Mouse (Mus musculus) forebrain, embryonic 14.5 days (tissue): ENCODE measurements around the gene Bsnd. TPM values are rescaled to one million over a fixed set of nuclear protein-coding genes. Genes with fewer than 3 reads are reported as not detected.

Experiments used
- ATAC-seq: fragments of 200-750 bp; cut with Nextera tagmentation; 2 replicates; pipeline ENCODE4 v1.8.0; 2017; ENCODE audit warnings: mild to moderate bottlenecking, moderate library complexity
- DNase-seq: peaks from one replicate; pipeline ENCODE4 v3.0.0-alpha.2; 2015; ENCODE audit warnings: low spot score
- H3K27ac ChIP-seq: fragments of 300-500 bp; sonication (generic); 2 replicates; pipeline ENCODE4 v1.5.1; 2014; ENCODE audit warnings: low read depth, mild to moderate bottlenecking, control low read depth, low read length, moderate library complexity
- H3K27me3 ChIP-seq: fragments of 300-500 bp; sonication (generic); replicated peaks from 2 replicates; pipeline ENCODE4 v1.6.1; 2014; ENCODE audit warnings: low read length, control low read depth, mixed read lengths; ENCODE audit not compliant: control insufficient read depth, insufficient read depth
- H3K36me3 ChIP-seq: fragments of 300-500 bp; sonication (generic); 2 replicates; pipeline ENCODE4 v1.6.1; 2014; ENCODE audit warnings: low read length, control low read depth; ENCODE audit not compliant: control insufficient read depth, insufficient read depth
- H3K4me1 ChIP-seq: fragments of 300-500 bp; sonication (generic); 2 replicates; pipeline ENCODE4 v1.6.1; 2014; ENCODE audit warnings: antibody characterized with exemption, low read length, control low read depth; ENCODE audit not compliant: control insufficient read depth, insufficient read depth
- H3K4me2 ChIP-seq: fragments of 300-500 bp; sonication (generic); 2 replicates; pipeline ENCODE4 v1.6.1; 2014; ENCODE audit warnings: mild to moderate bottlenecking, control low read depth, low read length
- H3K4me3 ChIP-seq: fragments of 300-500 bp; sonication (generic); 2 replicates; pipeline ENCODE4 v1.5.1; 2014; ENCODE audit warnings: low read depth, low read length, control low read depth
- H3K9ac ChIP-seq: fragments of 300-500 bp; sonication (generic); 2 replicates; pipeline ENCODE4 v1.6.1; 2014; ENCODE audit warnings: mild to moderate bottlenecking, low read length, control low read depth, moderate library complexity
- H3K9me3 ChIP-seq: fragments of 300-500 bp; sonication (generic); replicated peaks from 2 replicates; pipeline ENCODE4 v1.6.1; 2016; ENCODE audit warnings: low read length, control low read depth, mixed read lengths; ENCODE audit not compliant: control insufficient read depth
- WGBS: fragments of 180-500 bp; shearing (Covaris S2); extraction: QIAGEN DNeasy Blood & Tissue Kit; methylation state at CpG from one replicate; pipeline ENCODE4 v1.1.7; 2014; 5-methylcytosine and 5-hydroxymethylcytosine counted together
- polyA plus RNA-seq: library from polyadenylated mRNA; unstranded; fragments of >200 nt; fragmentation: Nextera tagmentation; extraction: Ambion mirVana; gene quantifications from 2 replicates; pipeline ENCODE4 v1.2.1, GENCODE M21; 2014

Gene Bsnd
- polyA plus RNA-seq, 1 experiment from 2014 or later = not detected

DNA sequence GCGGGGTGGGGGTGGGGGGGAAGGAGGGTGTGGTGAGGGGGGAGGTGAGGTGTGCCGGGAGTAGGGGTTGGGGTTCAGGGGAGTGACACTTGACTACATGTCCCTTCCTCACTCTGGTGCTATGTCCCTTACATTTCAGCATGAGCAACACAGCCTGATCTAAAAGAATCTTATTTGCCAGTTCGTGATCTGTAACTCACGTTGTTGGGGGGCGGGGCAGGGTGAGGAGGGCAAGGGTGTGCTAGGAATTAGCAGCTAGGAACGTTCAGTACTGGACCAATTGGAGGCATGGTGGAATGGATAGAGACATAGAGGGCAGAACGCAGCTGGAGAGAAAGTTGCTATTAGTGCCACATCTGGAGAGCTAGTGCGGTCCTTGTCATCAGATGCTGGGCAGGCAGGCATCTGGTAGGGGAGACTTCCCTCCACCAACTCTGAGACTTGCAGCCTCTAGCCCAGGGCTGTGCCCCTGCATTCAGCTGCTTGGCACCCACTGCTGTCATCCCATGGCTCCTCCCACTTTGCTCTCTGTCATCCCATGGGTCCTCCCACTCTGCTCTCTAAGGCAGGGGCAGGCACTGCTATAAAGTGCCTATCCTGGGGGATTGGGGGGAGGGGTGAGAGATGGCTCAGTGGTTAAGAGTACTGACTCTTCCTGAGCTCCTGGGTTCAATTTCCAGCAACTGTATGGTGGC, 5.8 kb upstream of the Bsnd start:
- no peaks in the 10 kb centered on the region for H3K36me3 ChIP-seq
- DNase-seq (peak; percentile 4), ATAC-seq (no peak; the same call in 1 of the 2 replicates)
- no peak overlapping the region for H3K4me3 ChIP-seq
- H3K27me3 ChIP-seq = no peaks in the 10 kb centered on the region
- H3K9me3 ChIP-seq = no peaks in the 10 kb centered on the region
- no peak overlapping the region for H3K4me2 ChIP-seq
- no peak overlapping the region for H3K27ac ChIP-seq
- WGBS = 55% methylated on average over 8 of the region's 8 CpGs
- H3K4me1 ChIP-seq = 0 out of 2 replicates have a peak, but pooled peaks cover 3% of the 10 kb centered on the region
- no peak overlapping the region for H3K9ac ChIP-seq

GRCm38 (mm10) chr4:106496833-106497232, 4.8 kb upstream of the Bsnd start:
- Histone ChIP-seq H3K9me3 (no peaks in the 10 kb centered on the region), H3K4me2 (no peak overlapping the region), H3K27ac (no peak overlapping the region), H3K27me3 (no peaks in the 10 kb centered on the region), H3K4me1 (0 out of 2 replicates have a peak, but pooled peaks cover 3% of the 10 kb centered on the region), H3K36me3 (no peaks in the 10 kb centered on the region), H3K9ac (no peak overlapping the region), H3K4me3 (no peak overlapping the region)
- DNase-seq = no peak
- ATAC-seq = no peak
- 47% methylated on average over 6 of the region's 6 CpGs for WGBS

DNA sequence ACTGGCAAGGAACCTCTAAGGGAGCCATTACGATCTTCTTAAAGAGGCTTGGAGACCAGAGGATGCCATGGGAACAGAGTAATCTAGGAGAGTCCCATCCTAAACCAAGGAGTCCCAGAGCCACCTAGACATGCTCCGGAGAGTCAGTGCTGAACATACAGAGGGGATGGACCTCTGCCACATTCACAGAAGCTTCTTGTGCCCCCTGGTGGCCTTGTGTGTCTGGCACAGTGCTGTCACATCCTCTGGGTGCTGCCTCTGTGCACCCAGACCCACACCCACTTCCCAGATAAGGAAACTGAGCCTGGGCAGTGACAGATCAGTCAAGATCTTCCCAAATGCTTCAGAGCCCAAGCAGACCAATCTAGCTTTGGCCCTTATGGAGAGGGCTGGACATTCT, 1.6 kb upstream of the Bsnd start:
- ATAC-seq (no peak), DNase-seq (peak; percentile 11)
- H3K27me3 ChIP-seq = no peaks in the 10 kb centered on the region
- no peak overlapping the region for H3K4me3 ChIP-seq
- H3K36me3 ChIP-seq = no peaks in the 10 kb centered on the region
- H3K9me3 ChIP-seq = no peaks in the 10 kb centered on the region
- no peaks in the 10 kb centered on the region for H3K4me1 ChIP-seq
- WGBS = 69% methylated on average over 2 of the region's 2 CpGs
- no peak overlapping the region for H3K27ac ChIP-seq
- no peak overlapping the region for H3K4me2 ChIP-seq
- no peak overlapping the region for H3K9ac ChIP-seq

DNA sequence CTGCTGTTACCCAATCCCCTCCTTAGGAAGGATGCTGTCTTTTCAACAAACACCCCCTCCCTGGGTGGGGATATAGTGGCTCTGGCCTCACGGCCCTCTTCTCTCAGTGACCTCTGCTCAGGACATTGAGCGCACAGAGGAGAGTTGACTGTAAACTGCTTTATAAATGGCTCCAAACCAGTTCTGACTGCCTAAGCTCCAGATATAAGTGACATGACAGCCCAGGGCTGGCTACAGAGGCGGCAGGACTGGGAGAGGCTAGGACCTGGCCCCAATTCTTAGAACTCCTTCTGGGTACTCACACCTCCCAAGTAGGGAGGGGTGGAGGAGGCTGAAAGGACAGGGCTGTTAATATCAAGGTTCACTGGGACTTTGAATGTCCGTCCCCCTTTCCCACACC, 1.5 kb downstream of the Bsnd start:
- DNase-seq = no peak
- no peak for ATAC-seq
- H3K36me3 ChIP-seq = no peaks in the 10 kb centered on the region
- 63% methylated on average over 4 of the region's 4 CpGs for WGBS
- H3K4me3 ChIP-seq = no peak overlapping the region
- H3K9ac ChIP-seq = no peak overlapping the region
- H3K9me3 ChIP-seq = no peaks in the 10 kb centered on the region
- no peaks in the 10 kb centered on the region for H3K27me3 ChIP-seq
- H3K4me2 ChIP-seq = no peak overlapping the region
- no peaks in the 10 kb centered on the region for H3K4me1 ChIP-seq
- H3K27ac ChIP-seq = no peak overlapping the region

- Histone ChIP-seq H3K4me2 (no peak overlapping the region), H3K9ac (no peak overlapping the region), H3K4me1 (no peaks in the 10 kb centered on the region), H3K9me3 (no peaks in the 10 kb centered on the region), H3K36me3 (no peaks in the 10 kb centered on the region), H3K27me3 (no peaks in the 10 kb centered on the region), H3K27ac (no peak overlapping the region), H3K4me3 (no peak overlapping the region)
- 96% methylated on average over 1 of the region's 1 CpGs for WGBS
- ATAC-seq (no peak), DNase-seq (no peak)
Measured at GRCm38 (mm10) chr4:106483831-106484230, 8.3 kb downstream of the Bsnd start.

- 36% methylated on average over 7 of the region's 7 CpGs for WGBS
- Histone ChIP-seq H3K27me3 (no peaks in the 10 kb centered on the region), H3K9ac (no peak overlapping the region), H3K36me3 (no peaks in the 10 kb centered on the region), H3K4me3 (no peak overlapping the region), H3K9me3 (no peaks in the 10 kb centered on the region), H3K4me1 (no peaks in the 10 kb centered on the region), H3K27ac (no peak overlapping the region), H3K4me2 (no peak overlapping the region)
- DNase-seq (no peak), ATAC-seq (no peak)
Measured at GRCm38 (mm10) chr4:106483215-106483727, 8.8 kb downstream of the Bsnd start.

GRCm38 (mm10) chr4:106480545-106480944, 11.5 kb downstream of the Bsnd start:
- no peak overlapping the region for H3K4me3 ChIP-seq
- H3K36me3 ChIP-seq = no peaks in the 10 kb centered on the region
- H3K4me1 ChIP-seq = no peaks in the 10 kb centered on the region
- WGBS = 73% methylated on average over 3 of the region's 3 CpGs
- H3K9ac ChIP-seq = no peak overlapping the region
- no peak overlapping the region for H3K4me2 ChIP-seq
- ATAC-seq = no peak
- no peak overlapping the region for H3K27ac ChIP-seq
- H3K9me3 ChIP-seq = no peaks in the 10 kb centered on the region
- no peak for DNase-seq
- no peaks in the 10 kb centered on the region for H3K27me3 ChIP-seq

DNA sequence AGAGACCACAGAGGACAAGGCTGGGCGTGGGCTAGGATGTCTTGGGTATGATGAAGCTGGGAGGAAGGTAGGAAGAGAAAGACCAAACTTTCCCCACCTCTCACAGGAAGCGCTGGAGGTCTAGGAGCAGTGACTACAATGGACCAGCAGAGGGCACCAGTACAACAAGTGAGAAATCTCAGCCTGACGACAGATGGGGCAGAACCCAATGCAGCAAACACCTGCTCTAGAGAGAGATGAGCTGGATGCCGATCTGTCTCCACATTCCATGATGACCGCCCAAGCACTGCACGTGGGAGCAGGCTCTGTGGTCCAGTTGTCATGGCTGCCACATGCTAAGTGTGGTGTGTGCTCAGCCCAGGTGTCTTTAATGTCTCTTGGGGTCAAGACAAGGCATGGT, 17.8 kb downstream of the Bsnd start:
- peak; percentile 67; the same call in 1 of the 2 replicates for ATAC-seq
- Histone ChIP-seq H3K9me3 (no peaks in the 10 kb centered on the region), H3K4me3 (no peak overlapping the region), H3K9ac (no peak overlapping the region), H3K4me1 (no peaks in the 10 kb centered on the region), H3K27ac (no peak overlapping the region), H3K27me3 (no peaks in the 10 kb centered on the region), H3K36me3 (no peaks in the 10 kb centered on the region), H3K4me2 (no peak overlapping the region)
- DNase-seq = peak; percentile 92
- WGBS = 5% methylated on average over 6 of the region's 6 CpGs

DNA sequence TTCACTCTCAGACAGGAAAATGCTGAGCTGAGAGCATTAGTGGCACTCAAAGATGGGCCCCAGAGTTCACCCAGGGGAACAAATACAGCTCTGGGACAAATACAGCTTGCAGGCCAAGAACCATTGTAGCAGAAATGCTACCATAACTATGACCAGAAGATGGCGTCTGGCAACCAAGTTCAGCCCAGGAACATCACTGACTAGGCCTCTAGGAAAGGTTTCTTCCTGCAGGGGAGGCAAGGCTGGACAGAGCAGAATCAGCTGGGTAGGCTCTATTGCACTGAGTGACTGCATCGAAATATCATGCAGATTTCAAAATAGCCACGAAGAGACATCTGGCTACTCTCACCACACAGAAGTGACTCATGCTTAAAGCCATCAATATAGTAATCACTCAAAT, 19.7 kb downstream of the Bsnd start:
- no peak overlapping the region for H3K4me2 ChIP-seq
- WGBS = 13% methylated on average over 3 of the region's 3 CpGs
- H3K27ac ChIP-seq = no peak overlapping the region
- no peaks in the 10 kb centered on the region for H3K9me3 ChIP-seq
- peak; percentile 85 for DNase-seq
- peak; percentile 49 for ATAC-seq
- H3K9ac ChIP-seq = no peak overlapping the region
- H3K27me3 ChIP-seq = no peaks in the 10 kb centered on the region
- no peaks in the 10 kb centered on the region for H3K36me3 ChIP-seq
- no peak overlapping the region for H3K4me3 ChIP-seq
- no peaks in the 10 kb centered on the region for H3K4me1 ChIP-seq
